Mouse (Mus musculus) spleen, postnatal 36 days (tissue): ENCODE data around the gene Mxd4.
A peak's percentile ranks its signal among the peaks of the same experiment; 100 is the strongest.

Experiments used
- DNase-seq, 2 experiments: peaks; one replicate each; pipeline ENCODE4 v3.0.0; 2022; ENCODE audit warnings: low spot score in 2 of 2, mixed read lengths in 1 of 2

Mxd4 gene

DNA sequence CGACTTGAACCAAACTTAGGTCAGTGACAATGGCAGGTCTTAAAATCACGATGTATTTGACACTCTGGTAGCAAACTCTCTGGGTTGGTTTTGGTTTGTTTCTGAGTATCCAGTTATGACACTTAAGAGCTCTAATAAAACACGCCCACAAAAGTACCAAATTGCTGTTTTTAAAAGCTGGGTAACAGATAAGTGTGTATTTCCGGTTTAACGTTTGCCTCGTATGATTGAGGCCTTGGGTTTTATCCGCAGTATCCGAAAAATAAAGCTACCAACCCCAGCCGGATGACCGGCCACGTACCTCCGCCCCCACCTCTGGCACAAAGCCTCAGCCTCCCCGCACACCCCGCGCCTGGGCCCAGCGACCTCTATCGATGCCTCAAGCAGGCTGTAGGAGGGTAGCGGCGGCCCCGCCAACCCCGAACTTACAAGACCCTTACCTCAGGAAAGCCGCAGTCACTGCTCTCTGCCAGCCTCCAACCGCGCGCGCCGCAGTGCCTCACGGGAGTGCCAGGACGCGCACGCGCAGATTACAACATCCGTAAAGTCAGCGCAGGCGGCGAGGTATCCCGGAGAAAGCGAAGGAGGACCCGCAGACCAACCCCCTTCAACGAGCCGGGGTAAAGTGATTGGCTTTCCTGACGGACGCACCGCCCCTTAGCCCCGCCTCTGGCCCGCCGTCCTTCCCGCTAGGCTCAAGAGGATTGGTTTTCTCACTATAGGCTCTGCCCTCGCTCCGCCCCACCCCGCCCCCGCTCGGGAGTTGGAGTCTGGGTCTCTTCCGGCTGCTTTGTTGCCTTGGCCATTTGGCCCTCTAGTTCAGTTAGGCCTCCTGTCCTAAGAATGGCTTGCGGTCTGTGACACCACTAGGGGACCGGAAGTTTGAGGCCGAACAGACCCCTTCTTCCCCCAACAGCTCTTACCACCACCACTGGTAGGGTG lies 18.3 kb downstream of the Mxd4 start, which contains the start of the genes Poln and Haus3:
Gene Poln, minus strand, starts transcription at position 499 of the 942 bp plus-strand sequence.
Gene Haus3, minus strand, starts transcription at position 578 of the 942 bp plus-strand sequence.
- peak; percentile 99 for DNase-seq

DNA sequence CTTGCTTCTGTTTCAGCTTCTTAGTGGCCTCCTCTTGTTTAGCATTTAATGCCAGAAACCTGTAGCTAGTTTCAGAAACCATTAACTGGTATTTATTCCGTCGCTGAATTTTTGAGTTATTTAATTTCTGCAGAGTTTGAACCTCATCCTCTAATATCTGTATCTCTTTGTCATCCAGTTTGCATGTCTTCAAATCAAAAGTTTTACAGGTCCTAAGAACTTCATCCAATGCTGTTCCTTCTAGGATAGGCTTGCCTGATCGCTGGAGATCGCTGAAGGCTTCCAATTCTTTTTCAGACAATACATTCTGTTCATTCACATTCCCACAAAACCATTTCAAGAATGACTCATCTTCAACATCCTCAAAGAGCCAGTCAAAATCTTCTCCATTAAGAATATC lies 19.7 kb downstream of the Mxd4 start:
- DNase-seq: no peak

DNA sequence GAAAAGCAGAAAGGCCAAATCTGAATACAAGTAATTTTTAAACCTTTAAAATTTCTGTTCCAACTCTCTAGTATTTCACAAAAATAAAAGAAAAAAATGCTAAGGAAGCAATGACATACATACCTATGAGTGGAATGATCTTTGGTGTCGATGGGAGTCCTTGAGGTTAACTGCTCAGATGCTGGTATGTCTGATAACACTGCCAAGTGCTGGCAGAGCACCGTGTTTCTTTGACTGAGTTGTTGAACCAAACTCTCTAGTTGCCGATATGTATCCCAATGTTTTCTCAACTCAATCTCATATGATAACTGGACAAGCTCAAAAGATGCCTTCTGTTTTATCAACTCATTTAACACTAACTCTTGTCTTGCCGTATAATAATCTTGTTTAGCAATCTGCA lies 21.7 kb downstream of the Mxd4 start:
- no peak for DNase-seq

GRCm38 (mm10) chr5:34148476-34148875 lies 39.0 kb downstream of the Mxd4 start:
- DNase-seq: no peak

GRCm38 (mm10) chr5:34147554-34147953 lies 40.0 kb downstream of the Mxd4 start:
- no peak for DNase-seq

DNA sequence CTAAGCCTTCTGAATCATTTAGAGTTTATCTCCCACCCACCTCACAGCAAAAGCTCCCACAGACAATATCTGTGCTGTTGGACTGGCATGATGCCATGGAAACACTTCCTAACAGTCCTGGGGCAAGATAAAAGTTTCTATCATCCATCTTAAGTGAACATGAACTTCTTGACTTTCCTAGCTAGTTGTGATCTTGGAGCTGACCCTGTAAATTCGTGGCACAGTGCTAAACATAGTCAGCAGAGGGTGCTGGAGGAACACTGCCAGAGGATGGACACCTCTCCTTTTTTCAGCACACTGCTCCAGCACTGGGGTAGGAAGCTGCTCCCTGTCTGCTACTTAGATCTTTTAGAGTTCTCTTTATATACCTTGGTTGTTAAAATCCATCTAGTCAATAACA lies 47.8 kb downstream of the Mxd4 start:
- peak; percentile 3 to 7 for DNase-seq

- DNase-seq: no peak
Observed at GRCm38 (mm10) chr5:34132731-34133130, 54.8 kb downstream of the Mxd4 start.

DNA sequence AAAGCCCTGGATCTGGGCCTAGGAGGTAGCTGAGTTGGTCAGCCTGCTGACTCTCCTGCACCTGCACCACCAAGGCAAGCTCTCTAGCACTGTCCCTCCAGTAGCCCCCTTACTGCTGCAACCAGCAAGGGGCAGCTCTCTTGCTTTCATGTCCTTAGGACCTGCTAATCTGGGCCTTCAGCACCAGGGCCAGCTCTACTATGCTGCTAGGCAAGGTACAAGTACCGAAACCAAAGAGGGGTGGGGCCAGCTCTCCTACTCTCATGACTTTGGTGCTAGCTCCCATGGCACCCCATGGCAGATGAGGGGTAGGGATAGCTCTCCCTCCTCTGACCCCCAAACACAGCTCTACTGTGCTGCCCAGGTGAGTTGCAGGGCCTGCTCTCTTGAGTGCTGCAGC lies 63.4 kb downstream of the Mxd4 start:
- DNase-seq: no peak
